Mouse (Mus musculus): ENCODE measurements around the gene Cfap36. TPM values are rescaled to one million over a fixed set of nuclear protein-coding genes. Genes with fewer than 3 reads are reported as not detected.

Cfap36 gene
- polyA plus RNA-seq, 1 experiment from 2014 or later, result 56.3 TPM

DNA sequence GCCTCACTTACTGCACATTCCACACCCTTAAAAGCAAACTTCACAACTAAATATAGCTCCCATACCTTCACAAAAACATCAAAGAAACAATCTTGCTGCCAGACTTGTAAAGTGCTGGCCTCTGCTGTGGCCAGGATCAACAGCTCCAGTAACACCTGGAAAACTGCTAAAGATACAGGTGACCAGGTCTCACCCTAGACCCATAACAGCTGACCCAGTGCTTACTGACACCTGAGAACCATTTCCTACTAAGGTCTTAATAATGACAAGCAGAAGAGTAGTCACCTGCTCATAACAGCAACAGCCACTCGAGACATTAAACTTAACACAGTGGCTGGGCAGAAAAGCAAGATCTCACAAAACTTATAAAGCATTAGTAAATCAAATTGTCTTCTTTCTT is 13.6 kb downstream of the Cfap36 start:
- H3K36me3 ChIP-seq (replicated peaks), result peaks cover 51% of the 10 kb centered on the region
- H3K4me3 ChIP-seq, result no peak overlapping the region
- no peaks in the 10 kb centered on the region for H3K9me3 ChIP-seq
- H3K27me3 ChIP-seq (ENCODE audit: poor library complexity, severe bottlenecking), result no peaks in the 10 kb centered on the region
- no peak overlapping the region for H3K27ac ChIP-seq
- no peak for DNase-seq (ENCODE audit: extremely low spot score, low spot score)
- H3K4me1 ChIP-seq, result no peaks in the 10 kb centered on the region
- 90% methylated on average over 1 of the region's 1 CpGs for WGBS

GRCm38 (mm10) chr11:29228957-29229356 is 18.3 kb downstream of the Cfap36 start:
- Histone ChIP-seq H3K4me3 (no peak overlapping the region), H3K9me3 (no peaks in the 10 kb centered on the region), H3K27me3 (ENCODE audit: poor library complexity, severe bottlenecking) (no peaks in the 10 kb centered on the region), H3K36me3 (replicated peaks) (peaks cover 90% of the 10 kb centered on the region), H3K27ac (no peak overlapping the region), H3K4me1 (no peaks in the 10 kb centered on the region)
- no peak for DNase-seq (ENCODE audit: extremely low spot score, low spot score)
- 87% methylated on average over 2 of the region's 2 CpGs for WGBS

DNA sequence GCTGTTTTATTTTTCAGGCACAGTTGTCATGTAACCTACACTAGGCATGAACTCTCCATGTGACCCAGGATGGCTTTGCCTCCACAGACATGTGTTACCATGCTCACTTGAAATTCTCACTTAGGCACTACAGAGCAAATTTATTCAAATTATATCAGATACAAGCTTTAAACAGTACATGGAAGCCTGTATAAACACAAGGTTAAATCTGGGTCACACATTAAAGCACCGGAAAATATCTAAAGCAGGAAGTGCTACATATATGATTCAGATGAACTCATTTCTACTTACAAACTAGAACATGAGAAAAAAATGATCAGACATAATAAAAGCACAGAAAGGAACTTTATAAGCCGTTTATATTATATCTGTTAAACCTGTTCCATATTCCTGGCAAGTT is 22.5 kb downstream of the Cfap36 start:
- no peaks in the 10 kb centered on the region for H3K27me3 ChIP-seq (ENCODE audit: poor library complexity, severe bottlenecking)
- no peak overlapping the region for H3K4me3 ChIP-seq
- 93% methylated on average over 2 of the region's 2 CpGs for whole genome bisulfite sequencing
- DNase-seq (ENCODE audit: extremely low spot score, low spot score), result no peak
- H3K9me3 ChIP-seq, result no peaks in the 10 kb centered on the region
- no peak overlapping the region for H3K27ac ChIP-seq
- H3K4me1 ChIP-seq, result no peaks in the 10 kb centered on the region
- H3K36me3 ChIP-seq (replicated peaks), result peaks cover 96% of the 10 kb centered on the region

DNA sequence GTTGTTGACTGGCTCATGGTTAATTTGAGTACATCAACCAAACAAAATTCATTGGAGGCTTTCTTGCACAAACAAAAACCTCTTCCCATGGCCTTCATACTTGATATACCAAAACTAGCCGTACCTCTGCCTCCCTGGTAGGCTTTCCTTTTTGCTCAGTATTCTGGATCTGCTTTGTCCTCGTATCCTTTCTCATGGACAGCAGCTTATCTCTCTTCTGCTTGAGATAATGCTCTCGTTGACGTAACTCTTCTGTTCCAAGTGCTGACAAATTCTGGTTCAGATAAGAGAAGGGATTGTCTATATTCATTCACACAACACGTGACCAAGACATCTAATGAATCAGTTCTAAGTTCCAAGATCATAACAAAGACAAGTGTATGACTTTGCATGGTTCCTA is 24.9 kb downstream of the Cfap36 start:
- no peak for DNase-seq (ENCODE audit: extremely low spot score, low spot score)
- H3K27ac ChIP-seq, result no peak overlapping the region
- H3K4me3 ChIP-seq, result no peak overlapping the region
- H3K9me3 ChIP-seq, result no peaks in the 10 kb centered on the region
- H3K36me3 ChIP-seq (replicated peaks), result peaks cover 98% of the 10 kb centered on the region
- no peaks in the 10 kb centered on the region for H3K4me1 ChIP-seq
- H3K27me3 ChIP-seq (ENCODE audit: poor library complexity, severe bottlenecking), result no peaks in the 10 kb centered on the region
- WGBS, result 93% methylated on average over 5 of the region's 5 CpGs

DNA sequence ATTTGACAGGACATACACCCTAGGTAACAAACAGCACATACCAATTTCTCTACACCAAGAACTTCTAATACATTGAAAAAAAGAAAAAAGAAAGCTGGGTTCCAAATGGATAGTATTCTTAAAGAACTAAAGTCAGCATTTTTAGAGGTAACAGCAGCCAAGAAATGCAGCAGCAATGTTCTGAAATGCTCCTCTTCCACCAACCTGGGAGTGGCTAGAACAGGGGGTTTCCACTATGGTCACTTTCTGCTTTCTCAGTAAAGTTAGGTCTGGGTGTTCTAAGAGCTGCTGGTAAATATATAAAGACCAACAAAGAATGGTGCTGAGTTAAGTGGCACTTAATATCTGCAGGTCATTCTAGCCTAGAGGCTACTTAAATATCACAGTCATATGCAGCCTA is 28.2 kb downstream of the Cfap36 start:
- Histone ChIP-seq H3K27me3 (ENCODE audit: poor library complexity, severe bottlenecking) (no peaks in the 10 kb centered on the region), H3K4me1 (no peaks in the 10 kb centered on the region), H3K9me3 (no peaks in the 10 kb centered on the region), H3K36me3 (replicated peaks) (peaks cover 98% of the 10 kb centered on the region), H3K4me3 (no peak overlapping the region), H3K27ac (no peak overlapping the region)
- no peak for DNase-seq (ENCODE audit: extremely low spot score, low spot score)

DNA sequence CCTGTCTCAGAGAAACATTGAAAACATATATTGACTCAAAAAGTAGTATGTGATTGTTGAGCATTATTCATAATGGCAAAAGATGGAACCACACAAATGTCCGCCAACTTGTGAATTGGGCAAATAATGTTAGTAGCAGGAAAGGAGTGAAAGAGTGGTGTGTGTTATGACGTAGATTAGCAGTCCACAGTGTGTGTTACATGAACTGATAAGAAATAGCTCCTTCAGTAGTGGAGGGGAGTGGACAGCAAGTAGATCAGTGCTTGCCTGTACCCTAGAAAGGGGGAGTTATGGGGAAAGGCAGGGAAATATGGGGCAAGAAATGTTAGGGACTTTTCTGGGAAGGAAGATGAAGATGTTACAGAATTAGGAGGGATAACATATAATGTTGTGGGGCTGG is 31.0 kb downstream of the Cfap36 start:
- Histone ChIP-seq H3K36me3 (replicated peaks) (peaks cover 98% of the 10 kb centered on the region), H3K4me3 (no peak overlapping the region), H3K27me3 (ENCODE audit: poor library complexity, severe bottlenecking) (no peaks in the 10 kb centered on the region), H3K4me1 (no peaks in the 10 kb centered on the region), H3K27ac (no peak overlapping the region), H3K9me3 (no peaks in the 10 kb centered on the region)
- WGBS, result 92% methylated on average over 2 of the region's 2 CpGs
- DNase-seq (ENCODE audit: extremely low spot score, low spot score), result no peak

DNA sequence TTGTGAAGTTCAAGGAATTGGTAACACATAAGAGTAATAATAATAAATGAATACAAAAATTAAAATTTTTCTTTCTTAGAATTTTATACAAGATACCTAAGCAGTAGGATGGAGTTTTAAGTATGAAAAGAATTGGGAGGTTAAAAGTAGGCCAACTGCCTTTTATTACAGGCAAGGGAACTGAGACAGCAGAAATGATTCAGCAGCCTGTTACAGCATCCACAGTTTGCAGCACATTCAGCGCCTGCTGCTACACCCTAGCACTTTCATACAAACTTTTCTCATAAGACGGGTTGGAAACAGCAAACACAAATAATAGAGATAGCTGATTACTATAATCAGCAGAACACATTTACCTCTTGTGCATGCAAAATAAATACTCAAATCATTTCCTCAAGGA is 37.4 kb downstream of the Cfap36 start:
- H3K36me3 ChIP-seq (replicated peaks), result peaks cover 81% of the 10 kb centered on the region
- H3K9me3 ChIP-seq, result no peaks in the 10 kb centered on the region
- H3K4me1 ChIP-seq, result no peaks in the 10 kb centered on the region
- H3K27ac ChIP-seq, result no peak overlapping the region
- no peaks in the 10 kb centered on the region for H3K27me3 ChIP-seq (ENCODE audit: poor library complexity, severe bottlenecking)
- H3K4me3 ChIP-seq, result no peak overlapping the region
- no peak for DNase-seq (ENCODE audit: extremely low spot score, low spot score)
- WGBS, result 98% methylated on average over 2 of the region's 2 CpGs

GRCm38 (mm10) chr11:29203653-29204052 is 43.6 kb downstream of the Cfap36 start:
- Histone ChIP-seq H3K27me3 (ENCODE audit: poor library complexity, severe bottlenecking) (no peaks in the 10 kb centered on the region), H3K4me1 (no peaks in the 10 kb centered on the region), H3K9me3 (no peaks in the 10 kb centered on the region), H3K4me3 (no peak overlapping the region), H3K27ac (no peak overlapping the region), H3K36me3 (replicated peaks) (peaks cover 80% of the 10 kb centered on the region)
- no peak for DNase-seq (ENCODE audit: extremely low spot score, low spot score)
- WGBS, result 87% methylated on average over 5 of the region's 5 CpGs

- no peak for DNase-seq (ENCODE audit: extremely low spot score, low spot score)
- 84% methylated on average over 2 of the region's 2 CpGs for WGBS
- Histone ChIP-seq H3K4me3 (no peak overlapping the region), H3K9me3 (no peaks in the 10 kb centered on the region), H3K36me3 (replicated peaks) (peaks cover 80% of the 10 kb centered on the region), H3K27me3 (ENCODE audit: poor library complexity, severe bottlenecking) (no peaks in the 10 kb centered on the region), H3K4me1 (no peaks in the 10 kb centered on the region), H3K27ac (no peak overlapping the region)
Observed at GRCm38 (mm10) chr11:29188981-29189380, 58.2 kb downstream of the Cfap36 start.

GRCm38 (mm10) chr11:29181751-29182150 is 65.5 kb downstream of the Cfap36 start:
- no peak overlapping the region for H3K4me3 ChIP-seq
- no peaks in the 10 kb centered on the region for H3K4me1 ChIP-seq
- H3K36me3 ChIP-seq (replicated peaks), result peaks cover 67% of the 10 kb centered on the region
- 93% methylated on average over 5 of the region's 5 CpGs for WGBS
- H3K9me3 ChIP-seq, result no peaks in the 10 kb centered on the region
- no peak overlapping the region for H3K27ac ChIP-seq
- no peak for DNase-seq (ENCODE audit: extremely low spot score, low spot score)
- no peaks in the 10 kb centered on the region for H3K27me3 ChIP-seq (ENCODE audit: poor library complexity, severe bottlenecking)

GRCm38 (mm10) chr11:29180657-29181056 is 66.6 kb downstream of the Cfap36 start:
- peaks cover 56% of the 10 kb centered on the region for H3K36me3 ChIP-seq (replicated peaks)
- no peak for DNase-seq (ENCODE audit: extremely low spot score, low spot score)

GRCm38 (mm10) chr11:29179319-29179718 is 67.9 kb downstream of the Cfap36 start:
- H3K4me1 ChIP-seq, result peaks cover 6% of the 10 kb centered on the region
- DNase-seq (ENCODE audit: extremely low spot score, low spot score), result no peak
- 89% methylated on average over 1 of the region's 1 CpGs for WGBS

More at GRCm38 (mm10) chr11:29180657-29181056, 66.6 kb downstream of the Cfap36 start:
- WGBS, result 84% methylated on average over 3 of the region's 3 CpGs
- Histone ChIP-seq H3K9me3 (no peaks in the 10 kb centered on the region), H3K4me3 (no peak overlapping the region), H3K4me1 (no peaks in the 10 kb centered on the region), H3K27me3 (ENCODE audit: poor library complexity, severe bottlenecking) (no peaks in the 10 kb centered on the region), H3K27ac (no peak overlapping the region)

GRCm38 (mm10) chr11:29173706-29174436 is 73.3 kb downstream of the Cfap36 start:
- Histone ChIP-seq H3K36me3 (replicated peaks) (peaks cover 3% of the 10 kb centered on the region; the same call in 1 of the 2 replicates), H3K9me3 (no peaks in the 10 kb centered on the region), H3K4me3 (peak overlapping the region; percentile 95), H3K27ac (peak overlapping the region; percentile 99), H3K27me3 (ENCODE audit: poor library complexity, severe bottlenecking) (no peaks in the 10 kb centered on the region), H3K4me1 (peaks cover 28% of the 10 kb centered on the region)
- WGBS, result 11% methylated on average over 13 of the region's 13 CpGs
- DNase-seq (ENCODE audit: extremely low spot score, low spot score), result no peak

More at GRCm38 (mm10) chr11:29179319-29179718, 67.9 kb downstream of the Cfap36 start:
- H3K9me3 ChIP-seq, result no peaks in the 10 kb centered on the region
- no peak overlapping the region for H3K27ac ChIP-seq
- H3K4me3 ChIP-seq, result no peak overlapping the region
- no peaks in the 10 kb centered on the region for H3K27me3 ChIP-seq (ENCODE audit: poor library complexity, severe bottlenecking)
- H3K36me3 ChIP-seq (replicated peaks), result peaks cover 43% of the 10 kb centered on the region
